Mouse (Mus musculus): ENCODE measurements around the gene Aff1. TPM values are rescaled to one million over a fixed set of nuclear protein-coding genes. Genes with fewer than 3 reads are reported as not detected.

Gene Aff1
- total RNA-seq, 2 experiments from 2014 or later: 4.9 to 6.3 TPM

- intact Hi-C loops (cut with DNase I): loop anchor here (5.0 kb wide), 1 partner anchor 70 kb away; no protein-coding TSS in a partner anchor
- no peak for DNase-seq
Measured at GRCm38 (mm10) chr5:103857151-103857550, 165.0 kb downstream of the Aff1 start.

- intact Hi-C loops (cut with DNase I): no loop called here
- no peak for DNase-seq
Measured at GRCm38 (mm10) chr5:103860622-103861021, 168.4 kb downstream of the Aff1 start.

DNA sequence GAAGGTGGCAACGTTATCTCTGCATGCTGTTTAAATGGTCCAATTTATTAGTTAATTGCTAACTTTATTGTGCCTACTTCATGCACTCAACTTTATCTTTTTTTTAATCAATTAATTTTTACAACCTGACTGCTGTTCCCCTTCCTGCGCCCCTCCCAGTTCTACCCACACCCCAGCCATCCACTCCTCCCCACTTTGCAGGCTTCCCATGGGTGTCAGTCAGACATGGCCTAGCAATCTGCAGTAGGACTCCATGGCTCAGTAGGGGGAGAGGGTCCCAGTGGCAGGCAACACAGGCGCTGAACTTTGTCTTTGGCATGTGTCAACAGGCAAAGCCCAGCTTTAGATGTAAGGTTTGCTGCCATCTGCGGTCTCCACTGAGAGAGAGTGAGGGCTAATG lies 171.6 kb downstream of the Aff1 start:
- no peak for DNase-seq
- intact Hi-C loops (cut with DNase I): no loop called here

GRCm38 (mm10) chr5:103889766-103890165 lies 197.6 kb downstream of the Aff1 start:
- DNase-seq: no peak
- intact Hi-C loops (cut with DNase I): no loop called here

GRCm38 (mm10) chr5:103898310-103898709 lies 206.1 kb downstream of the Aff1 start:
- intact Hi-C loops (cut with DNase I): no loop called here
- DNase-seq: no peak

Other genes starting within 250 kb of the Aff1 start
- not detected for gene Slc10a6, start 63.0 kb upstream of the Aff1 start, total RNA-seq (2021)
- under 1 TPM in 1 of 2 experiments, not detected in 1; 0.24 TPM for gene 1700016H13Rik, start 36.4 kb upstream of the Aff1 start, total RNA-seq (2021)
- gene Klhl8, start 218.9 kb downstream of the Aff1 start, total RNA-seq (2021): 10 to 100 TPM; 46.0 to 46.4 TPM

Data from left cerebral cortex, postnatal 4 days (tissue).